Mouse (Mus musculus): Measurements from ENCODE around the gene Ppara. TPM values are rescaled to one million over a fixed set of nuclear protein-coding genes. Genes with fewer than 3 reads are reported as not detected.

Ppara gene
- polyA plus RNA-seq (2015; fragmentation: Nextera tagmentation; extraction: Ambion mirVana), result 2.7 and 2.9 TPM in 2 replicates

DNA sequence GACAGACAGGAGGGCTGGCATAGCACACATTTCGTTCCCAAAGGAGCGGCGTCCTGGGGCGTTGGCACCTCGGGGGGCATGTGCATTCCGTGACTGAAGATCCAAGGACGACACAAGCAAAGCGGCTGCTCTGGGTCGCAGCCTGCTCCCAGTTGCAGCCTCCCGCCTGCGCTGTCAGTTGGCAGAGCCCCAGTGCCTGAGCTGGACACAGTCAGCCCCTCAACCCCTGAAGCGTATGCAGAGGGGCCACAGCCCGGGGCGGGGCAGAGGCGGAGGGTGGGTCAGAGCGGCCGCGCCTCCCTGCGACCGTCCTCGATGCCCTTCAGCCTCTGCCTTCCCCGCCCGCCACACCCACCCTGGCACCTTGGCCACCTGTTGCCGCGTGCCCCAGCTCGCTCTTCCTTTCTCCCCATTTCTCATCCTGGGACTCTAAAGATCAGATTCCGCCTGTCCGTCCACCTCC is at the start of gene Ppara:
Gene Ppara (plus strand): TSS at position 413 of the 463 bp plus-strand sequence.
- peaks cover 46% of the 10 kb centered on the region for H3K27me3 ChIP-seq (replicated peaks; ENCODE audit: control insufficient read depth, insufficient read depth, low read length)
- no peaks in the 10 kb centered on the region for H3K36me3 ChIP-seq (ENCODE audit: control insufficient read depth, insufficient read depth, low read length)
- peaks cover 11% of the 10 kb centered on the region for H3K4me1 ChIP-seq (ENCODE audit: control insufficient read depth, insufficient read depth, low read depth, low read length)
- 3% methylated on average over 27 of the region's 28 CpGs for WGBS
- 0 out of 2 replicates have a peak, but pooled peaks have one; percentile 46 for ATAC-seq
- H3K27ac ChIP-seq (ENCODE audit: low read depth, low read length), result peak within 1 kb of the TSS; percentile 17; the same call in 1 of the 2 replicates
- H3K4me2 ChIP-seq (ENCODE audit: low read length), result peak within 1 kb of the TSS; percentile 82
- no peaks in the 10 kb centered on the region for H3K9me3 ChIP-seq (ENCODE audit: control insufficient read depth, low read length)
- peak within 1 kb of the TSS; percentile 63 for H3K9ac ChIP-seq (ENCODE audit: low read depth, low read length)
- peak within 1 kb of the TSS; percentile 61 for H3K4me3 ChIP-seq (ENCODE audit: low read length)

DNA sequence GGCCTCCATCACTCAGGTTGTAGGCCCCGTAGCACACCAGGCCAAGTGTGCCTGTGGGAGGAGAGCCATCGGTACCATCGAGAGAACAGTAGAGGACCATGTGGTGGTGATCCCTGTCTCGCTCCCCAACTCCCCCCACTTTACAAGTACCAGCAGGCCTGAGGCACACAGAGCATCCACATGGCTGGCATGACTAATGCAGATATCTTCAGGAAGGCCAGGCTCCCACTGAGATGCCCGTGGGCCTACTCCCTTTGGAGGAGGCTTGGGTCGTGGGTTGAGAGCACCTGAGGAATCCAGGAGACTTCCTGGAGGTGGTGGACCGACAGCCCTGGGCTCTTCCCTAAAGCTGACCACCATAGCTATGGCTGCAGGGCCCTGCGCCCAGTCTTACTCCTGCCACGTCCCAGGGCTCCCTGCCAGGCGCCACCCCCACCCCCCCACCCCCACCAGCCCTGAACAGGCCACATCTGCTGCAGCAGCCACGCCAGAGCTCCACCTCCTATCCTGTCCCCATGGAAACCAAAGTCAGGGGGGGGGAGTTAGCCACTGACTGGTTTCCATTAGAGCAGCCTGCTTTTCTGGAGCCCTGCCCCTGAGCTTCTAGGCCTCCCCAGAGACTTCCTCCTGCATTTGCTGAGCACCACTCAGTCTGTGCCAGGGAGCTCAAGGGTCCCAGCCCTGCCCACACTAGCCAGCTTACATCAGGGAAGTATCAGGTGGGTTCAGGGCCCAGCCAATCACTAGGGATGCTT is 48.0 kb upstream of the Ppara start:
- Histone ChIP-seq H3K4me1 (ENCODE audit: control insufficient read depth, insufficient read depth, low read depth, low read length) (peaks cover 65% of the 10 kb centered on the region), H3K4me2 (ENCODE audit: low read length) (0 out of 2 replicates have a peak overlapping the region, but pooled peaks have one; percentile 19), H3K4me3 (ENCODE audit: low read length) (no peak overlapping the region), H3K27me3 (replicated peaks; ENCODE audit: control insufficient read depth, insufficient read depth, low read length) (no peaks in the 10 kb centered on the region), H3K9me3 (ENCODE audit: control insufficient read depth, low read length) (no peaks in the 10 kb centered on the region), H3K36me3 (ENCODE audit: control insufficient read depth, insufficient read depth, low read length) (peaks cover 27% of the 10 kb centered on the region), H3K9ac (ENCODE audit: low read depth, low read length) (0 out of 2 replicates have a peak overlapping the region, but pooled peaks have one; percentile 38), H3K27ac (ENCODE audit: low read depth, low read length) (peak overlapping the region; percentile 80)
- 41% methylated on average over 10 of the region's 11 CpGs for WGBS
- ATAC-seq, result peak; percentile 92

DNA sequence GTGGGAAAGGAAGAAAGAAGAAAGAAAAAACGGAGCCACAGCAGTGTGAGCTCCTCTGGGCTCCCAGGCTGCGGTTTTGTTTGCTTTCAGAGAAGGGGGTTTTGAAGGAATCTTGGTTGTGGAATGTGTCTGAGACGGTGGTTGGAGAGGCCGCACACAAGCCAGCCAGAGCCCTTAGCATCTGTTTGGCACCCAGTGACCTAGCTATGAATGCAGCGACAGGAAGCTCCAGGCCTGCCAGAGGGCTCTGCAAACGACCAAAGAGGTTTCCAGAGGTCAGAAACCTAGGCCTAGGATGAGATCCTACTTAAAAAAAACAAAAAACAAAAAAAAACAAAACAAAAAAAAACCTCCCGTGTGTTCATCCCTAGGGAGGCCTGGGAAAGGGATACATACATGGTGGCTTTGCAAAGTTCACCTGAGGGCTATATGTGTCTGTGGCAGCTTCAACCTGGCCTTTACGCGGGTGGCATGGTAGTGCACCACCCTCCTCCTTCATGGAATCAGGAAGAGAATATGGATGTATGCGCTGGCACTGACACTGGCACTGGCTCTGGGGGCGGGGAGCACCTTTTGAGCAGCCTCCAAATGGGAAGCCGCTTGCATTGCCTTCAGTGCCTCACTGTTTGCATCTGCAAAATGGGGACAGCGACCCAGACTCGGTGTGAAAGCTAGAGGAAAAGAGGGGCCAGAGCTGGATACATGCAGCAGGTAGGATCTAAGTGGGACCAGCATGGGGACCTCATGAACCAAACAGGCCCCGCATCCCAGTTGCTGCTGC is 47.0 kb upstream of the Ppara start:
- Histone ChIP-seq H3K9ac (ENCODE audit: low read depth, low read length) (peak overlapping the region; percentile 38), H3K4me2 (ENCODE audit: low read length) (no peak overlapping the region; the same call in 1 of the 2 replicates), H3K36me3 (ENCODE audit: control insufficient read depth, insufficient read depth, low read length) (peaks cover 27% of the 10 kb centered on the region), H3K4me3 (ENCODE audit: low read length) (no peak overlapping the region), H3K27ac (ENCODE audit: low read depth, low read length) (peak overlapping the region; percentile 80), H3K27me3 (replicated peaks; ENCODE audit: control insufficient read depth, insufficient read depth, low read length) (no peaks in the 10 kb centered on the region), H3K4me1 (ENCODE audit: control insufficient read depth, insufficient read depth, low read depth, low read length) (peaks cover 58% of the 10 kb centered on the region), H3K9me3 (ENCODE audit: control insufficient read depth, low read length) (no peaks in the 10 kb centered on the region)
- no peak for ATAC-seq
- 68% methylated on average over 15 of the region's 15 CpGs for WGBS

- peak; percentile 18; the same call in 1 of the 2 replicates for ATAC-seq
- Histone ChIP-seq H3K4me3 (ENCODE audit: low read length) (no peak overlapping the region), H3K27ac (ENCODE audit: low read depth, low read length) (peak overlapping the region; percentile 80), H3K4me1 (ENCODE audit: control insufficient read depth, insufficient read depth, low read depth, low read length) (peaks cover 56% of the 10 kb centered on the region), H3K27me3 (replicated peaks; ENCODE audit: control insufficient read depth, insufficient read depth, low read length) (no peaks in the 10 kb centered on the region), H3K36me3 (ENCODE audit: control insufficient read depth, insufficient read depth, low read length) (peaks cover 26% of the 10 kb centered on the region), H3K9me3 (ENCODE audit: control insufficient read depth, low read length) (no peaks in the 10 kb centered on the region), H3K9ac (ENCODE audit: low read depth, low read length) (peak overlapping the region; percentile 4), H3K4me2 (ENCODE audit: low read length) (peak overlapping the region; percentile 21; the same call in 1 of the 2 replicates)
- 32% methylated on average over 6 of the region's 6 CpGs for WGBS
Observed at GRCm38 (mm10) chr15:85688734-85689133, 46.0 kb upstream of the Ppara start.

DNA sequence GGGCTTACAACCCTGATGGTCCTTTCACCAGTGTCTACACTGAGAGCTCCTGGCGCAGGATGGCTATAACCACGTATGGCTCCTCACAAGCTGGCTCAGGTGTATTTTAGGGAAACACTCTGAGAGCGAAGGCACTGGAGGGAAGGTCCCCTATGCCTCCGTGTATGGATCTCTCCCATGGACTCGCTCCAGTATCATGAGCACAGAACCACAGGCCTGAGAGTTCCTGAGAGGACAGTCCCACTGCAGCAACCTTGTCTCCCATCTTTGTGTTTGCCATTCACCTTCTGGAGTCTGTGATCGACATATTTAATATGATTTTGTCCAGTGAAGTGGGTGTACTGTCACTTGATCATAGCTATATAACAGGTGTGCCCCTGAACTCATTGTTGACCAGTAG is 45.3 kb upstream of the Ppara start:
- Histone ChIP-seq H3K27me3 (replicated peaks; ENCODE audit: control insufficient read depth, insufficient read depth, low read length) (no peaks in the 10 kb centered on the region), H3K36me3 (ENCODE audit: control insufficient read depth, insufficient read depth, low read length) (peaks cover 29% of the 10 kb centered on the region), H3K9ac (ENCODE audit: low read depth, low read length) (no peak overlapping the region), H3K4me2 (ENCODE audit: low read length) (no peak overlapping the region; the same call in 1 of the 2 replicates), H3K4me1 (ENCODE audit: control insufficient read depth, insufficient read depth, low read depth, low read length) (peaks cover 54% of the 10 kb centered on the region), H3K4me3 (ENCODE audit: low read length) (no peak overlapping the region), H3K27ac (ENCODE audit: low read depth, low read length) (no peak overlapping the region; the same call in 1 of the 2 replicates), H3K9me3 (ENCODE audit: control insufficient read depth, low read length) (no peaks in the 10 kb centered on the region)
- no peak for ATAC-seq
- 85% methylated on average over 6 of the region's 6 CpGs for WGBS

- Histone ChIP-seq H3K9me3 (ENCODE audit: control insufficient read depth, low read length) (no peaks in the 10 kb centered on the region), H3K27ac (ENCODE audit: low read depth, low read length) (peak overlapping the region; percentile 39; the same call in 1 of the 2 replicates), H3K36me3 (ENCODE audit: control insufficient read depth, insufficient read depth, low read length) (peaks cover 31% of the 10 kb centered on the region), H3K9ac (ENCODE audit: low read depth, low read length) (no peak overlapping the region), H3K4me2 (ENCODE audit: low read length) (no peak overlapping the region), H3K4me3 (ENCODE audit: low read length) (no peak overlapping the region), H3K4me1 (ENCODE audit: control insufficient read depth, insufficient read depth, low read depth, low read length) (peaks cover 51% of the 10 kb centered on the region), H3K27me3 (replicated peaks; ENCODE audit: control insufficient read depth, insufficient read depth, low read length) (no peaks in the 10 kb centered on the region)
- ATAC-seq, result no peak
- WGBS, result 56% methylated on average over 6 of the region's 6 CpGs
Observed at GRCm38 (mm10) chr15:85690058-85690457, 44.7 kb upstream of the Ppara start.

DNA sequence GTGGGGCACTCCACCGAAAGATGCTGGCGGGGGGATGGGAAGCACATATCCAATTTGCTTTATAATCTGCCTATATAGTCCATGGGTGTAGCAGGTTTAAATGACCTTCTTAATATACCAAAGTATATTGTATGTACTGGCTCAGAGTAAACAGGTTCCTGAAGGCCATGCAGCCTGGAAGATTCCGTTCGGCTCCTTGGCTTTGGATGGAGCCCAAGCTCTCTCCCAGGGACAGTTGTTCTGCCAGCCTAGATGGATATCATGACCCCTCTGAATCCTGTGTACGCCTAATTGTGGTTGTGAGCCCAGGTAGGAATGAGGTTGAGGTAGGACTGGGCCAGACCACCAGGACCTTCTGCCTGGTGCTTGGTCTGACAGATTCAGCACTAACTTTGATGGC is 43.9 kb upstream of the Ppara start:
- WGBS, result 79% methylated on average over 5 of the region's 5 CpGs
- no peak for ATAC-seq
- Histone ChIP-seq H3K9me3 (ENCODE audit: control insufficient read depth, low read length) (no peaks in the 10 kb centered on the region), H3K27ac (ENCODE audit: low read depth, low read length) (no peak overlapping the region), H3K4me3 (ENCODE audit: low read length) (no peak overlapping the region), H3K4me1 (ENCODE audit: control insufficient read depth, insufficient read depth, low read depth, low read length) (peaks cover 42% of the 10 kb centered on the region), H3K9ac (ENCODE audit: low read depth, low read length) (no peak overlapping the region), H3K27me3 (replicated peaks; ENCODE audit: control insufficient read depth, insufficient read depth, low read length) (no peaks in the 10 kb centered on the region), H3K36me3 (ENCODE audit: control insufficient read depth, insufficient read depth, low read length) (peaks cover 38% of the 10 kb centered on the region), H3K4me2 (ENCODE audit: low read length) (no peak overlapping the region)

DNA sequence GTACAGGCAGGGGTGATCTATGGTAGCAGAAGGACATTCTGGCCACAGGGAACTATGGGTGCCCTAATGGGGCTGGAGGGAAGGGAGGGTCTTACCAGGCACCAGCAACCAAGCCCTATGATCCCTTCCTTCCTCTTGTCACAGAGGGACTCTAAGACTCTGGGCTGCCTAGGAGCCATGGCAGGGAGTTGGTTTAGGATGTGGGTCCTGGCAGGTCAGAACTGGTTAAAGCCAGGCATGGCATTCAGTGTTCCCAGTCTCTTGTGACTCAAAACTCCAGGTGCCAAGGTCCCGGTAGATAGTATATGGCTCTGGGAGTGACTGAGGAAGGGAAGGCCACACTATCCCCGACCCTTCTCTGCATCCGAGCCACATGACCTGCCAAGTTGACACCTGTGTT is 41.7 kb upstream of the Ppara start:
- Histone ChIP-seq H3K27me3 (replicated peaks; ENCODE audit: control insufficient read depth, insufficient read depth, low read length) (no peaks in the 10 kb centered on the region), H3K4me3 (ENCODE audit: low read length) (no peak overlapping the region), H3K9ac (ENCODE audit: low read depth, low read length) (no peak overlapping the region), H3K36me3 (ENCODE audit: control insufficient read depth, insufficient read depth, low read length) (peaks cover 45% of the 10 kb centered on the region), H3K9me3 (ENCODE audit: control insufficient read depth, low read length) (no peaks in the 10 kb centered on the region), H3K27ac (ENCODE audit: low read depth, low read length) (no peak overlapping the region), H3K4me1 (ENCODE audit: control insufficient read depth, insufficient read depth, low read depth, low read length) (peaks cover 23% of the 10 kb centered on the region), H3K4me2 (ENCODE audit: low read length) (no peak overlapping the region)
- no peak for ATAC-seq
- WGBS, result 96% methylated on average over 3 of the region's 3 CpGs

DNA sequence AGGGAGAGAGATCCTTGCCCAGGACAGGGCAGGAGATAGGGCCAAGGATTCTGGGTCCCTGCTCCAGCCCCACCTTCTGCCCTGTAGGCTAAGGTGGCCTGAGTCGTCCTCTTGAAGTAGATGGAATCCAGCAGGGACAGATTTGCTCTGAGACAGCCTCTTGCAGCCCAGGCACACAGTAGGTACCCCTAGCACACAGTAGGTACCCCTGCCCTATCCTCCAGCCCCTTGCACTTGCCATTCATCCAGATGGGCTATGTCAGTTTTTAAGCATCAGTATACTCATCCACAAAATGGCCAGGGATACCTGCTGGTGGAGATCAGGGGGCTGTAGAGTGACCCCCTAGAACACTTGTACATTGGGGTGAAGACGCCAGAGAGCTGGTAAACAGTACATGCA is 41.0 kb upstream of the Ppara start:
- Histone ChIP-seq H3K36me3 (ENCODE audit: control insufficient read depth, insufficient read depth, low read length) (peaks cover 47% of the 10 kb centered on the region), H3K9me3 (ENCODE audit: control insufficient read depth, low read length) (no peaks in the 10 kb centered on the region), H3K27me3 (replicated peaks; ENCODE audit: control insufficient read depth, insufficient read depth, low read length) (no peaks in the 10 kb centered on the region), H3K9ac (ENCODE audit: low read depth, low read length) (no peak overlapping the region), H3K4me2 (ENCODE audit: low read length) (no peak overlapping the region), H3K4me3 (ENCODE audit: low read length) (no peak overlapping the region), H3K27ac (ENCODE audit: low read depth, low read length) (no peak overlapping the region), H3K4me1 (ENCODE audit: control insufficient read depth, insufficient read depth, low read depth, low read length) (peaks cover 16% of the 10 kb centered on the region)
- no peak for ATAC-seq
- 89% methylated on average over 2 of the region's 2 CpGs for WGBS
